Mouse (Mus musculus) neural tube, embryonic 10.5 days (tissue): ENCODE measurements around the gene Aarsd1.
A peak's percentile ranks its signal among the peaks of the same experiment; 100 is the strongest.
"Not testable (repeated sequence)": the region's sequence is repeated elsewhere in the genome, so short reads cannot be mapped to it uniquely, and the experiment has no call there.

Source experiments
- DNase-seq: peaks from one replicate; pipeline ENCODE4 v3.0.0-alpha.2; 2017; ENCODE audit warnings: low spot score; ENCODE audit errors: extremely low spot score

Aarsd1 gene

GRCm38 (mm10) chr11:101417101-101417855 lies at the start of gene Aarsd1:
TSS of gene Aarsd1 (minus strand) at chr11:101417615.
- DNase-seq, result peak; percentile 91

GRCm38 (mm10) chr11:101466552-101466950 lies 49.1 kb upstream of the Aarsd1 start:
- DNase-seq, result not testable (repeated sequence)

- DNase-seq, result peak; percentile 66
Observed at GRCm38 (mm10) chr11:101465869-101466551, 48.6 kb upstream of the Aarsd1 start, which contains the start of gene Vat1. TSS of gene Vat1 (minus strand) at chr11:101466230.

- DNase-seq, result peak; percentile 67
Observed at GRCm38 (mm10) chr11:101465101-101465868, 47.9 kb upstream of the Aarsd1 start.

GRCm38 (mm10) chr11:101464211-101465100 lies 47.0 kb upstream of the Aarsd1 start, which contains the start of gene Rnd2:
TSS of gene Rnd2 (plus strand) at chr11:101464999.
- no peak for DNase-seq

GRCm38 (mm10) chr11:101462583-101463440 lies 45.4 kb upstream of the Aarsd1 start:
- no peak for DNase-seq

- DNase-seq, result no peak
Observed at GRCm38 (mm10) chr11:101462141-101462540, 44.7 kb upstream of the Aarsd1 start.

GRCm38 (mm10) chr11:101460321-101460720 lies 42.9 kb upstream of the Aarsd1 start:
- no peak for DNase-seq

GRCm38 (mm10) chr11:101459716-101460115 lies 42.3 kb upstream of the Aarsd1 start:
- no peak for DNase-seq

GRCm38 (mm10) chr11:101458217-101458616 lies 40.8 kb upstream of the Aarsd1 start:
- no peak for DNase-seq

- no peak for DNase-seq
Observed at GRCm38 (mm10) chr11:101457631-101458030, 40.2 kb upstream of the Aarsd1 start.

GRCm38 (mm10) chr11:101455627-101456026 lies 38.2 kb upstream of the Aarsd1 start:
- DNase-seq, result no peak

- no peak for DNase-seq
Observed at GRCm38 (mm10) chr11:101454702-101455101, 37.3 kb upstream of the Aarsd1 start.

- DNase-seq, result no peak
Observed at GRCm38 (mm10) chr11:101452093-101452774, 34.8 kb upstream of the Aarsd1 start.

- no peak for DNase-seq
Observed at GRCm38 (mm10) chr11:101451536-101451935, 34.1 kb upstream of the Aarsd1 start.

GRCm38 (mm10) chr11:101450394-101450793 lies 33.0 kb upstream of the Aarsd1 start:
- no peak for DNase-seq

- not testable (repeated sequence) for DNase-seq
Observed at GRCm38 (mm10) chr11:101449596-101449995, 32.2 kb upstream of the Aarsd1 start.

- DNase-seq, result no peak
Observed at GRCm38 (mm10) chr11:101448899-101449298, 31.5 kb upstream of the Aarsd1 start.

GRCm38 (mm10) chr11:101448274-101448746 lies 30.9 kb upstream of the Aarsd1 start, which contains the start of gene Ifi35:
TSS of gene Ifi35 (plus strand) at chr11:101448407.
- DNase-seq, result no peak
